Mouse (Mus musculus): ENCODE measurements around the gene Casr.

DNA sequence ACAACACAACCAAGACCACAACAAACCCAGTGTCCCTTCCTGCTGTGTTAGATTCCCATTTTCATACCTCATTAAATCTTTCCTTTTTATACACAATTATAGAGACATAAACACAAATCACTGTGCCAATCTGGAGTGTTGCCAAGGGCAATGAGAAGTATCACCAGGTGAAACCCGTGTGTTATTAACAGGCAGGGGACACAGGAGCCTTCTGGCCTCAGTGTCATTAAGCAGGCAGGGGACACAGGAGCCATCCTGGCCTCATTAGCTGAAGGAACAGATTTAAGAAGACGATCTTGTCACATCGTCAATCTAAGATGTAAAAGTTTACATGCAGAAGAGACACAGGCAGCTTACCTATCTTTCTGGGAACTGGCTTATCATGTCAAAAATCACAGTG lies 33.1 kb downstream of the Casr start:
- TF ChIP-seq USF1 (IDR thresholded peaks at IDR 0.05; ENCODE audit: low read depth) = no peak
- no peak for TF ChIP-seq CTCF (IDR thresholded peaks at IDR 0.05; ENCODE audit: control insufficient read depth, insufficient read depth, insufficient read length)
- TF ChIP-seq MAX (IDR thresholded peaks at IDR 0.05) = no peak
